Mouse (Mus musculus) heart, embryonic 13.5 days (tissue): ENCODE measurements at regions not wholly inside any gene's neighbourhood (a gene's known extent, or its start where the extent isn't known, plus 50 kb on each side); places are given as distances from the start of the nearest gene placed in this dataset.
"Not testable (repeated sequence)": the region's sequence is repeated elsewhere in the genome, so short reads cannot be mapped to it uniquely, and the experiment has no call there.

Experiments used
- ATAC-seq: fragments of 200-750 bp; cut with Nextera tagmentation; 2 replicates; pipeline ENCODE4 v1.8.0; 2017; ENCODE audit warnings: moderate TSS enrichment; ENCODE audit not compliant: insufficient number of reproducible peaks, low FRiP score, low TSS enrichment; ENCODE audit errors: extremely low read depth
- H3K27ac ChIP-seq: fragments of 300-500 bp; sonication (generic); replicated peaks from 2 replicates; pipeline ENCODE4 v1.5.1; 2015; ENCODE audit warnings: moderate library complexity, mild to moderate bottlenecking, inconsistent platforms
- H3K27me3 ChIP-seq: fragments of 300-500 bp; sonication (generic); replicated peaks from 2 replicates; pipeline ENCODE4 v1.6.1; 2015; ENCODE audit warnings: mild to moderate bottlenecking, inconsistent platforms
- H3K36me3 ChIP-seq: fragments of 300-500 bp; sonication (generic); 2 replicates; pipeline ENCODE4 v1.6.1; 2015; ENCODE audit warnings: mild to moderate bottlenecking, inconsistent platforms
- H3K4me1 ChIP-seq: fragments of 300-500 bp; sonication (generic); 2 replicates; pipeline ENCODE4 v1.6.1; 2015; ENCODE audit warnings: inconsistent platforms
- H3K4me2 ChIP-seq: fragments of 300-500 bp; sonication (generic); 2 replicates; pipeline ENCODE4 v1.6.1; 2015; ENCODE audit warnings: inconsistent platforms, mild to moderate bottlenecking, moderate library complexity
- H3K4me3 ChIP-seq: fragments of 300-500 bp; sonication (generic); 2 replicates; pipeline ENCODE4 v1.5.1; 2015; ENCODE audit warnings: moderate library complexity, mild to moderate bottlenecking, inconsistent platforms
- H3K9ac ChIP-seq: fragments of 300-500 bp; sonication (generic); 2 replicates; pipeline ENCODE4 v1.6.1; 2015; ENCODE audit warnings: inconsistent platforms, mild to moderate bottlenecking, moderate library complexity
- H3K9me3 ChIP-seq: fragments of 300-500 bp; sonication (generic); 2 replicates; pipeline ENCODE4 v1.6.1; 2016; ENCODE audit warnings: inconsistent platforms
- WGBS: fragments of 180-500 bp; shearing (Covaris S2); methylation state at CpG from one replicate; pipeline ENCODE4 v1.1.7; 2015; ENCODE audit warnings: mixed read lengths; 5-methylcytosine and 5-hydroxymethylcytosine counted together

- H3K36me3 ChIP-seq = no peaks in the 10 kb centered on the region
- no peak overlapping the region for H3K4me2 ChIP-seq
- no peak for ATAC-seq
- no peak overlapping the region for H3K4me3 ChIP-seq
- H3K4me1 ChIP-seq = no peaks in the 10 kb centered on the region
- no peaks in the 10 kb centered on the region for H3K9me3 ChIP-seq
- no peaks in the 10 kb centered on the region for H3K27me3 ChIP-seq
- 79% methylated on average over 5 of the region's 5 CpGs for WGBS
- no peak overlapping the region for H3K27ac ChIP-seq
- H3K9ac ChIP-seq = no peak overlapping the region
These were observed 537.1 kb downstream of the Hace1 start for GRCm38 (mm10) chr10:46114631-46115130.

- not testable (repeated sequence) for H3K9me3 ChIP-seq, H3K36me3 ChIP-seq, H3K27me3 ChIP-seq, H3K9ac ChIP-seq, H3K4me2 ChIP-seq, H3K4me3 ChIP-seq, ATAC-seq, H3K4me1 ChIP-seq, H3K27ac ChIP-seq
- 88% methylated on average over 2 of the region's 2 CpGs for WGBS
These were observed 544.8 kb downstream of the Hace1 start for GRCm38 (mm10) chr10:46122409-46122808.

GRCm38 (mm10) chr10:46123795-46124194 is 546.2 kb downstream of the Hace1 start:
- Histone ChIP-seq H3K27ac (no peak overlapping the region), H3K4me1 (no peaks in the 10 kb centered on the region), H3K36me3 (no peaks in the 10 kb centered on the region), H3K4me2 (no peak overlapping the region), H3K9me3 (no peaks in the 10 kb centered on the region), H3K9ac (no peak overlapping the region), H3K4me3 (no peak overlapping the region), H3K27me3 (no peaks in the 10 kb centered on the region)
- no peak for ATAC-seq

- H3K27me3 ChIP-seq = no peaks in the 10 kb centered on the region
- no peak overlapping the region for H3K4me3 ChIP-seq
- no peak overlapping the region for H3K27ac ChIP-seq
- WGBS = 67% methylated on average over 2 of the region's 2 CpGs
- H3K4me2 ChIP-seq = no peak overlapping the region
- no peaks in the 10 kb centered on the region for H3K9me3 ChIP-seq
- no peak for ATAC-seq
- peaks cover 3% of the 10 kb centered on the region; the same call in 1 of the 2 replicates for H3K4me1 ChIP-seq
- no peak overlapping the region for H3K9ac ChIP-seq
- H3K36me3 ChIP-seq = no peaks in the 10 kb centered on the region
These were observed 557.6 kb downstream of the Hace1 start for GRCm38 (mm10) chr10:46135120-46135748.

- ATAC-seq = no peak
These were observed 596.4 kb downstream of the Hace1 start for GRCm38 (mm10) chr10:46174035-46174434.

GRCm38 (mm10) chr10:46185763-46186458 is 608.3 kb downstream of the Hace1 start:
- Histone ChIP-seq H3K4me1 (peaks cover 11% of the 10 kb centered on the region), H3K36me3 (no peaks in the 10 kb centered on the region), H3K9me3 (no peaks in the 10 kb centered on the region), H3K27me3 (no peaks in the 10 kb centered on the region), H3K4me2 (no peak overlapping the region), H3K9ac (no peak overlapping the region), H3K4me3 (no peak overlapping the region), H3K27ac (no peak overlapping the region)
- WGBS = 76% methylated on average over 4 of the region's 4 CpGs
- ATAC-seq = no peak

More at GRCm38 (mm10) chr10:46174035-46174434, 596.4 kb downstream of the Hace1 start:
- Histone ChIP-seq H3K36me3 (no peaks in the 10 kb centered on the region), H3K9ac (no peak overlapping the region), H3K27ac (no peak overlapping the region), H3K4me1 (no peaks in the 10 kb centered on the region), H3K4me2 (no peak overlapping the region), H3K27me3 (no peaks in the 10 kb centered on the region), H3K4me3 (no peak overlapping the region), H3K9me3 (no peaks in the 10 kb centered on the region)
- WGBS = 74% methylated on average over 2 of the region's 2 CpGs

- Histone ChIP-seq H3K9me3 (no peaks in the 10 kb centered on the region), H3K27ac (no peak overlapping the region), H3K4me3 (no peak overlapping the region), H3K27me3 (no peaks in the 10 kb centered on the region), H3K36me3 (no peaks in the 10 kb centered on the region), H3K4me1 (no peaks in the 10 kb centered on the region), H3K4me2 (no peak overlapping the region), H3K9ac (no peak overlapping the region)
- no peak for ATAC-seq
These were observed 616.5 kb downstream of the Hace1 start for GRCm38 (mm10) chr10:46194143-46194542.

- 73% methylated on average over 7 of the region's 7 CpGs for WGBS
- no peaks in the 10 kb centered on the region for H3K9me3 ChIP-seq
These were observed 649.3 kb downstream of the Hace1 start for GRCm38 (mm10) chr10:46226837-46227402.

GRCm38 (mm10) chr10:46229608-46230007 is 652.0 kb downstream of the Hace1 start:
- no peak for ATAC-seq
- H3K27ac ChIP-seq = no peak overlapping the region
- H3K4me3 ChIP-seq = no peak overlapping the region
- no peak overlapping the region for H3K9ac ChIP-seq
- 60% methylated on average over 4 of the region's 4 CpGs for WGBS
- H3K9me3 ChIP-seq = no peaks in the 10 kb centered on the region
- no peaks in the 10 kb centered on the region for H3K36me3 ChIP-seq
- no peaks in the 10 kb centered on the region for H3K27me3 ChIP-seq
- H3K4me2 ChIP-seq = no peak overlapping the region
- no peaks in the 10 kb centered on the region for H3K4me1 ChIP-seq

More at GRCm38 (mm10) chr10:46226837-46227402, 649.3 kb downstream of the Hace1 start:
- Histone ChIP-seq H3K27me3 (no peaks in the 10 kb centered on the region), H3K4me3 (no peak overlapping the region), H3K9ac (no peak overlapping the region), H3K27ac (no peak overlapping the region), H3K36me3 (no peaks in the 10 kb centered on the region), H3K4me2 (no peak overlapping the region), H3K4me1 (no peaks in the 10 kb centered on the region)
- ATAC-seq = no peak

- H3K4me2 ChIP-seq = no peak overlapping the region
- WGBS = 48% methylated on average over 2 of the region's 2 CpGs
- no peaks in the 10 kb centered on the region for H3K9me3 ChIP-seq
- H3K4me3 ChIP-seq = no peak overlapping the region
- ATAC-seq = no peak
- H3K27ac ChIP-seq = no peak overlapping the region
- H3K9ac ChIP-seq = no peak overlapping the region
- H3K36me3 ChIP-seq = no peaks in the 10 kb centered on the region
- H3K27me3 ChIP-seq = no peaks in the 10 kb centered on the region
- no peaks in the 10 kb centered on the region for H3K4me1 ChIP-seq
These were observed 658.0 kb downstream of the Hace1 start for GRCm38 (mm10) chr10:46235581-46235980.

- Histone ChIP-seq H3K9me3 (no peaks in the 10 kb centered on the region), H3K9ac (no peak overlapping the region), H3K27me3 (no peaks in the 10 kb centered on the region), H3K4me2 (no peak overlapping the region), H3K36me3 (no peaks in the 10 kb centered on the region), H3K27ac (no peak overlapping the region), H3K4me3 (no peak overlapping the region), H3K4me1 (no peaks in the 10 kb centered on the region)
- ATAC-seq = no peak
- WGBS = 78% methylated on average over 1 of the region's 1 CpGs
These were observed 677.9 kb downstream of the Hace1 start for GRCm38 (mm10) chr10:46255575-46255974.
